Mouse (Mus musculus): ENCODE results near the gene Med8. TPM values are rescaled to one million over a fixed set of nuclear protein-coding genes. Genes with fewer than 3 reads are reported as not detected.

Med8 gene
- total RNA-seq, 2 experiments from 2014 or later, result 37.6 to 38.3 TPM

DNA sequence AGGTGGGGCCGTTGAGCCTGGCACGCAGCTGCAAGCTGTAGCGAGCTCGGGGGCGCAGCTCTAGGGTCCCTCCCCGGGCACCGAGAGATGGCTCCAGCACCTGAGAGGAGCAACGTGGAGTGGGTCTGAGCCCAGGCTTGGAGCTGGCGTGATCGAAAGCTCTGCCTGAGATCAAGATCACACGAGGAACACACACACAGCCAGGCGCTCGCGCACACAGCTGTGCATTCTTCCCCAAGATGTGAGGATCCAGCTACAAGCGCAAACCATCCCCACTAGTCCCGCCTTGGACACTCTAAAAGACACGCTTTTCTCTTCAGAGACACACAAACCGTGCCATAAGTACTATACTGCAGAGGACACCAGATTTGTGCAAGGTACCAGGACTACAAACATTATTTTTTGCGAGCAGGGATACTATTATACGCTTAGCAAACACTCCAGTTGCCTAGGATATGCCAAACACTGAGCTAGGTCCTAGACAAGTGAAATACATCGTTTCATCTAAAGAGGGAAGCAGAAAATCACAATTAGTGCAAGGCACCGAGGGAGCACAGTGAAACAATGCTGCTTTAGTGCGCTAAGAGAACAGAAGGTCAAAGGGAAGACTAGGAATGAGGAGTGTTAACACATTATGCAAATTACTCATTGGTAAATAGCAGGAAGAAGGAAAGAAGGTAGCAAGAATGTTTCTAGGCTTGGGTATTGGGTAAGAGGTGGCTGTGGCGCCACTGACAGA lies 37.4 kb downstream of the Med8 start:
- intact Hi-C loops (cut with DNase I; ENCODE audit: low total_unique reads), result no loop called here
- no peak for DNase-seq

GRCm38 (mm10) chr4:118457345-118457975 lies 48.3 kb downstream of the Med8 start, which contains the start of gene Mpl:
TSS of gene Mpl (minus strand) at chr4:118457513.
- intact Hi-C loops (cut with DNase I; ENCODE audit: low total_unique reads), result no loop called here
- DNase-seq, result no peak

DNA sequence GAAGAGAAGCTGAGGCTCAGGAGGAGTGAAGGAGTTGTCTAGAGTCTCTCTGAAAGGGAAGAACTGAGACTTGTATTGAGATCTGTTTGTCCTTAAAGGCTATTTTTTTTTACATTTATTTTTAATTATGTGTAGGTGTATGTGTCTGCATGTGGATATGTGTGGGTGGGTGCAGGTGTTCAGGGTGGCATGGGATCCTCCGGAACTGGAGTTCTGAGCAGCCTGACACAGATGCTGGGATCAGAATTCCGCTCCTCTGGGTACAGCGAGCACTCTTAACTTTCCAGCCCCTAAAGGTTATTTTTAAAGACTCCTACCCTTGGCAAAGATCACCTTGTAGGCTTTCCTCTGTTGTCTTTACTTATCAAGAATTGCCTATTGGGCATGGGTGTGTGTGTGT lies 55.8 kb downstream of the Med8 start:
- intact Hi-C loops (cut with DNase I; ENCODE audit: low total_unique reads), result no loop called here
- DNase-seq, result no peak

Other genes with a start within 250 kb of the Med8 start
- gene Kdm4a, start 229.3 kb upstream of the Med8 start, total RNA-seq (2021), result 10 to 100 TPM; 21.4 to 26.2 TPM
- 10 to 100 TPM in 1 of 2 experiments, 1 to 10 TPM in 1; 7.7 to 11.7 TPM for gene Ptprf, start 117.9 kb upstream of the Med8 start, total RNA-seq (2021)
- 1 to 10 TPM; 5.6 to 7.1 TPM for gene Szt2, start 64 bp upstream of the Med8 start, total RNA-seq (2021)
- 10 to 100 TPM; 13.9 to 18.8 TPM for gene Elovl1, start 18.8 kb downstream of the Med8 start, total RNA-seq (2021)
- 1 to 10 TPM; 4.7 to 6.0 TPM for gene Cdc20, start 28.0 kb downstream of the Med8 start, total RNA-seq (2021)
- gene Mpl, start 48.2 kb downstream of the Med8 start, total RNA-seq (2021), result not detected
- gene Tie1, start 80.7 kb downstream of the Med8 start, total RNA-seq (2021), result 10 to 100 TPM; 35.1 to 41.5 TPM
- gene 2610528J11Rik, start 117.7 kb downstream of the Med8 start, total RNA-seq (2021), result not detected
- gene Tmem125, start 134.7 kb downstream of the Med8 start, total RNA-seq (2021), result under 1 TPM in 1 of 2 experiments, not detected in 1; 0.12 TPM
- not detected for gene Cfap57, start 211.4 kb downstream of the Med8 start, total RNA-seq (2021)
- 10 to 100 TPM; 30.1 to 33.5 TPM for gene Ebna1bp2, start 211.5 kb downstream of the Med8 start, total RNA-seq (2021)
- not detected for gene Olfr62, start 249.6 kb downstream of the Med8 start, total RNA-seq (2021)

Measured in gastrocnemius, postnatal 14 days (tissue).